Mouse (Mus musculus): Measurements from ENCODE around the gene Rtel1.

DNA sequence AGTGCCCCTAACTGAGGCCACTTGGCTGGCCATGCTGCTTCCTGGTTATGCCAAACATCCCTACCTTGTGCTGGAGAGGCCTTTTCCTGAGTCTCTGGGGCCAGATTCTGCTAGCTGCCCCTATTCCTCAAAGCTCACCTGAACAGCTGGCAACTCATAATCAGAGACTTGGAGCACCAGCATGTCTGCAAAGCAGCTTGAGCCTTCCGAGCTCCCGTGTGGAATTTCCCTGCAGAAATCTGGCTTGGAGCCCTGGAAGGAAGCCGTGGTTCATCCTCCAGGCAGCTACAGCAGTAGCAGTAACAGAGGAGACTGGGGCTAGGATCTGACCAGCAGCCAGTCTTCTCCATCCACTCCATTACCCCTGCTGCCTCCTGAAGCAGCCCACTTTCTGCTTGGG, 66.3 kb downstream of the Rtel1 start:
- TF ChIP-seq CTCF (IDR thresholded peaks at IDR 0.05; ENCODE audit: borderline replicate concordance, extremely low read depth, insufficient read depth, insufficient read length) (no peak), POLR2A (IDR thresholded peaks at IDR 0.05; ENCODE audit: borderline replicate concordance, extremely low read depth, insufficient read depth, insufficient read length, poor library complexity, severe bottlenecking) (no peak)
